Mouse (Mus musculus) liver, embryonic 11.5 days (tissue): ENCODE measurements around the gene Gjd3. TPM values are rescaled to one million over a fixed set of nuclear protein-coding genes. Genes with fewer than 3 reads are reported as not detected.

ENCODE experiments used
- ATAC-seq: fragments of 200-750 bp; cut with Nextera tagmentation; replicated peaks from 2 replicates; pipeline ENCODE4 v1.8.0; 2017; ENCODE audit warnings: moderate number of reproducible peaks, mild to moderate bottlenecking, moderate TSS enrichment, moderate library complexity; ENCODE audit not compliant: low FRiP score
- DNase-seq: peaks from one replicate; pipeline ENCODE4 v3.0.0-alpha.2; 2017; ENCODE audit warnings: low spot score
- H3K27ac ChIP-seq: fragments of 300-500 bp; sonication (generic); 2 replicates; pipeline ENCODE4 v1.5.1; 2014; ENCODE audit warnings: mild to moderate bottlenecking, low read depth, low read length, control low read depth
- H3K27me3 ChIP-seq: fragments of 300-500 bp; sonication (generic); replicated peaks from 2 replicates; pipeline ENCODE4 v1.6.1; 2014; ENCODE audit warnings: low read length, mixed read lengths; ENCODE audit not compliant: control insufficient read depth, insufficient read depth
- H3K36me3 ChIP-seq: fragments of 300-500 bp; sonication (generic); 2 replicates; pipeline ENCODE4 v1.6.1; 2014; ENCODE audit warnings: mild to moderate bottlenecking, low read length, moderate library complexity, mixed read lengths; ENCODE audit not compliant: control insufficient read depth, insufficient read depth
- H3K4me1 ChIP-seq: fragments of 300-500 bp; sonication (generic); replicated peaks from 2 replicates; pipeline ENCODE4 v1.6.1; 2014; ENCODE audit warnings: low read length, mixed read lengths; ENCODE audit not compliant: control insufficient read depth, insufficient read depth
- H3K4me2 ChIP-seq: fragments of 300-500 bp; sonication (generic); 2 replicates; pipeline ENCODE4 v1.6.1; 2014; ENCODE audit warnings: mild to moderate bottlenecking, control low read depth, moderate library complexity
- H3K4me3 ChIP-seq: fragments of 300-500 bp; sonication (generic); 2 replicates; pipeline ENCODE4 v1.5.1; 2014; ENCODE audit warnings: low read depth, low read length, control low read depth
- H3K9ac ChIP-seq: fragments of 300-500 bp; sonication (generic); 2 replicates; pipeline ENCODE4 v1.6.1; 2014; ENCODE audit warnings: low read depth, low read length, control low read depth
- H3K9me3 ChIP-seq: fragments of 300-500 bp; sonication (generic); 2 replicates; pipeline ENCODE4 v1.6.1; 2016; ENCODE audit warnings: low read length, inconsistent platforms, mixed read lengths; ENCODE audit not compliant: control insufficient read depth
- WGBS: fragments of 180-500 bp; shearing (Covaris S2); extraction: QIAGEN DNeasy Blood & Tissue Kit; methylation state at CpG from one replicate; pipeline ENCODE4 v1.1.7; 2014; 5-methylcytosine and 5-hydroxymethylcytosine counted together
- polyA plus RNA-seq: library from polyadenylated mRNA; unstranded; fragments of >200 nt; fragmentation: Nextera tagmentation; extraction: Ambion mirVana; gene quantifications from 2 replicates; pipeline ENCODE4 v1.2.1, GENCODE M21; 2014

The Gjd3 gene
- polyA plus RNA-seq, 1 experiment from 2014 or later, result 0.21 TPM

DNA sequence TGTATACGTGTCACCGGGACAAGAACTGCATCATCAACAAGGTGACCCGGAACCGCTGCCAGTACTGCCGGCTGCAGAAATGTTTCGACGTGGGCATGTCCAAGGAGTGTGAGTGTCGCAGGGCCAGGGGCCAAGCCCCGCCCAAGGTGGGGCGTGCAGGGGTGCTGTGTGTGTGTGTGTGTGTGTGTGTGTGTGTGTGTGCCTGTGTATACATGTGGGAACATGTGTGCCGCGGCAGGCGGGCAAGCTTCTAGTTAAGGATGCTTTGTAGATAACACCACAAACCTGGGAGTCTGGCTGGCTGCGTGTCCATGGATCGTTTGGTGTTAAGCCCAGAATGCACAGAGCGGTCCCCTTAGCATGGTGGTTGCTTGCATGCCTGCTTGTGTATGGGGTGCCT is 14.7 kb downstream of the Gjd3 start:
- DNase-seq, result no peak
- H3K9me3 ChIP-seq, result no peaks in the 10 kb centered on the region
- H3K4me1 ChIP-seq, result peaks cover 68% of the 10 kb centered on the region
- peaks cover 19% of the 10 kb centered on the region for H3K36me3 ChIP-seq
- ATAC-seq, result no peak
- H3K4me3 ChIP-seq, result no peak overlapping the region
- peak overlapping the region; percentile 45; the same call in 1 of the 2 replicates for H3K27ac ChIP-seq
- WGBS, result 70% methylated on average over 16 of the region's 16 CpGs
- H3K9ac ChIP-seq, result no peak overlapping the region
- H3K4me2 ChIP-seq, result no peak overlapping the region
- peaks cover 25% of the 10 kb centered on the region for H3K27me3 ChIP-seq

- Histone ChIP-seq H3K4me1 (peaks cover 82% of the 10 kb centered on the region), H3K9me3 (no peaks in the 10 kb centered on the region), H3K36me3 (peaks cover 17% of the 10 kb centered on the region), H3K4me3 (no peak overlapping the region), H3K27me3 (peaks cover 38% of the 10 kb centered on the region), H3K27ac (no peak overlapping the region), H3K9ac (no peak overlapping the region), H3K4me2 (no peak overlapping the region)
- no peak for ATAC-seq
- 30% methylated on average over 9 of the region's 9 CpGs for WGBS
- peak; percentile 45 for DNase-seq
These were observed 16.2 kb downstream of the Gjd3 start for GRCm38 (mm10) chr11:98966499-98967141.

- Histone ChIP-seq H3K27me3 (peaks cover 49% of the 10 kb centered on the region), H3K4me1 (peaks cover 91% of the 10 kb centered on the region), H3K27ac (peak overlapping the region; percentile 70), H3K9me3 (no peaks in the 10 kb centered on the region), H3K4me2 (peak overlapping the region; percentile 100), H3K4me3 (no peak overlapping the region), H3K36me3 (peaks cover 13% of the 10 kb centered on the region), H3K9ac (no peak overlapping the region)
- DNase-seq, result no peak
- no peak for ATAC-seq
- WGBS, result 26% methylated on average over 10 of the region's 11 CpGs
These were observed 17.3 kb downstream of the Gjd3 start for GRCm38 (mm10) chr11:98965416-98966077.

DNA sequence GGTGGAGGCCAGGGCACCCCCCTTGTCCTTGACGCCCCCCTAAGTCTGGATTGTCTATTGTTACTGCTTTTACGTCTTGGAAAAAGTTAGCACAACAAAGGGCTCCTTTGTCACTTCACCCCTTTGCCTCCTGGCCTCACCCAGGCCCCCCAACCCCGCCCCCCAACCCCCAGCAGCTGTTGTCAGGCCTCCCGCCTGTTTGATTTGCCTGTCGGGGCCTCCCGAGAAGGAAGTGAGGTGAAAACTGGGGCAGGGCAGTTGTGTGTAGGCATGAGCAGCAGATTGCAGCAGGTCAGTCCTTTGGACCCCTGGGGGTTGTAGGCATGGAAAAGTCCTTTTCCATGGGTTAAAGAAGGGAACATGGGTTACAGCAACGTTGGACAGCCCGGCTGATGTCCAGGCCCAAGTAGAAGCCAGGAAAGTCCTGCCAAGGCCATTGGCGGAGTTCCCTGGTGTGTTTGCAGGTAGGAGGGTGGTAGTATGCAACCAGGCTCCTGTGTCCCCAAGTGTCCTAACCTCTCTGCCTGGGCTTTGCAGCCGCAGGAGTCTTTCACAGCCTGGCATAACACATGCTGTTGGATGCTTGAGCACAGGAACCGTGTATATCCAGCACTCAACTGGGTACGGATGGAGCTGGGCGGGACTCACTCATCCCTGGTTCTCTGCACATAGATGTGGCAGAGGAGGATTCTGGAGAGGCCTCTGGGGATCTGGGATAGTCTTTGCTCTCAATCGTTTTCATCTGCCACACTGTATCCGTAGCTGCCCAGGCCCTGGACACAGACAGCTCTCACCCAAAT is 18.0 kb downstream of the Gjd3 start:
- Histone ChIP-seq H3K4me3 (no peak overlapping the region; the same call in 1 of the 2 replicates), H3K27me3 (peaks cover 47% of the 10 kb centered on the region), H3K4me1 (peaks cover 89% of the 10 kb centered on the region), H3K9ac (0 out of 2 replicates have a peak overlapping the region, but pooled peaks have one; percentile 2), H3K4me2 (peak overlapping the region; percentile 100), H3K36me3 (peaks cover 11% of the 10 kb centered on the region), H3K27ac (peak overlapping the region; percentile 70), H3K9me3 (no peaks in the 10 kb centered on the region)
- WGBS, result 34% methylated on average over 15 of the region's 15 CpGs
- peak; percentile 33 for DNase-seq
- no peak for ATAC-seq

- DNase-seq, result no peak
- Histone ChIP-seq H3K27ac (peak overlapping the region; percentile 70), H3K36me3 (peaks cover 8% of the 10 kb centered on the region), H3K4me1 (peaks cover 91% of the 10 kb centered on the region), H3K9me3 (no peaks in the 10 kb centered on the region), H3K27me3 (peaks cover 42% of the 10 kb centered on the region), H3K4me3 (no peak overlapping the region; the same call in 1 of the 2 replicates), H3K4me2 (peak overlapping the region; percentile 100), H3K9ac (0 out of 2 replicates have a peak overlapping the region, but pooled peaks have one; percentile 2)
- 16% methylated on average over 6 of the region's 6 CpGs for whole genome bisulfite sequencing
- ATAC-seq, result no peak
These were observed 18.6 kb downstream of the Gjd3 start for GRCm38 (mm10) chr11:98964201-98964615.

GRCm38 (mm10) chr11:98963191-98964021 is 19.4 kb downstream of the Gjd3 start:
- peak overlapping the region; percentile 70 for H3K27ac ChIP-seq
- peak overlapping the region; percentile 100 for H3K4me2 ChIP-seq
- peaks cover 5% of the 10 kb centered on the region for H3K36me3 ChIP-seq
- H3K4me1 ChIP-seq, result peaks cover 90% of the 10 kb centered on the region
- peak overlapping the region; percentile 17 for H3K9ac ChIP-seq
- WGBS, result under 1% methylated on average over 32 of the region's 32 CpGs
- peaks cover 39% of the 10 kb centered on the region for H3K27me3 ChIP-seq
- ATAC-seq (peak; percentile 38), DNase-seq (peak; percentile 72)
- no peaks in the 10 kb centered on the region for H3K9me3 ChIP-seq
- peak overlapping the region; percentile 73 for H3K4me3 ChIP-seq

GRCm38 (mm10) chr11:98962421-98963095 is 20.3 kb downstream of the Gjd3 start:
- ATAC-seq (no peak), DNase-seq (peak; percentile 37)
- H3K27ac ChIP-seq, result peak overlapping the region; percentile 70; the same call in 1 of the 2 replicates
- peaks cover 39% of the 10 kb centered on the region for H3K27me3 ChIP-seq
- no peak overlapping the region for H3K9ac ChIP-seq
- H3K4me3 ChIP-seq, result peak overlapping the region; percentile 73
- peaks cover 82% of the 10 kb centered on the region for H3K4me1 ChIP-seq
- peak overlapping the region; percentile 100 for H3K4me2 ChIP-seq
- WGBS, result 7% methylated on average over 12 of the region's 12 CpGs
- H3K9me3 ChIP-seq, result no peaks in the 10 kb centered on the region
- no peaks in the 10 kb centered on the region for H3K36me3 ChIP-seq
